Mouse (Mus musculus) kidney, adult 8-10 months (tissue): Measurements from ENCODE around the gene Hipk4.
A peak's percentile ranks its signal among the peaks of the same experiment; 100 is the strongest.

Experiments
- DNase-seq, 2 experiments: peaks; one replicate each; pipeline ENCODE4 v3.0.0; 2022

Hipk4 gene

DNA sequence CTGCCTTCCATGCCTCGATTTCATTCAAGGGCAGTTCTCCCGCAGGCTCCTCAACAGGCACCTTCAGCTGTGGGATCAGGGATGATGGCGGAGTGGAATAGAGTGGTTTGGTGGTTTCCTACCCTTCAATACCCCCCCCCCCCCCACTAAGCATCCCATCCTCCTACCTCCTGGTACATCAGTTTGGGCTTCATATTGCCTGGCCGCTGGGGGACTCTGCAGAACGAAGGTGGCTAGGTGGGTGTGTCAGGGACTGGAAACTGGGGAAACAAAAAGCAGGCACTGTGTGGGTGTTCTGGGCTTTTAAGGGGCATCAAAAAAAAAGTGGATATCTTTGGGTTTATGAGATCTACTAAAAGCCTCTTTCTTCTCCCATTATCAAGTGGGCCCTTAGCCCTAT lies 18.9 kb downstream of the Hipk4 start:
- no peak for DNase-seq

DNA sequence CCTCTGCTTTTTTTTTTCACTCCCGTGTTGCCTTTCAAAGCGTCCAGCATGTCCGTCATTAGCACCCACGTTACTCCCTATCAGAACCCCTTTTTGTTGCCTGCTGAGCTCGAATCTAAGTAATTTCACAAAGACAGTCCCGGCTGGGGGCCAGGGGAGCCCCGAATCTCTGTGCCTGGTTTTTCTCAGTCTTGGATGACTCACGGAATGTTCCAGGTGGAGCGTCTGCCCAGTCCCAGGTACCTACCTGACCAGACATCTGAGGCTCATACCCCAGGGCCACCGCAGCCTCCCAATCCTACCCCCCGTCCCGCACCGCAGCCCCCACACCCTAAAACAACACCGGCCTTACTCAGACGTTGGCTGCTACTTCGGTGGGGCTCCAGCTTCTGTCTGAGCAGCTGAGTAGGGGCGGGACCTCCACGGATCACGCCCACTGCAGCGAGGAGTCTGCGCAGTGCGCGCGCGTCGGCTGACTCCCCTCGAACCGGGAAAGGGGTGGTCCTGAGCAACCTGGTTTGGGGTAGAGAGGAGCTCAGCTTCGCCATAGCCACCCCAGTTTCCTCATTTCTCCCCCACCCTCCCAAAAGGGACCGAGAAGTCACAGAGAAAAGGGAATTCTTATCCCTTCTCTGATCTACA lies 19.4 kb downstream of the Hipk4 start:
- DNase-seq, result peak; percentile 70 to 77

DNA sequence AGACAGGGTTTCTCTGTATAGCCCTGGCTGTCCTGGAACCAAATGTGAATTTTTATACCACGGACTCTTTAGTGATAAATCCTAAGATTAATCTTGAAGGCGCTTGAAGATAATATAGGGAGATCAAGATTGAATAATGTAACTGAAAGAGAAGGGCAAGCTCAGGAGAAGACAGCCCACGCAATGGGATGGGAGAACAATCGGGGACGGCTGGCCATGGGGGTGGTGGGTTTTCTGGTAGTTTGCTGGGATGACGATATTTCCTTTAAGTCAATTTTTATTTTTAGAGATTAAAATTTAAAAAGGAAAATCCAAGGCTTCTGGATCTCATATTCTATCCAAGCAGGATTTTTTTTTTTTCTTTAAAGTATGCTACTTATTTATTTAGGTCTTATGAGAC lies 20.0 kb downstream of the Hipk4 start:
- DNase-seq, result no peak

DNA sequence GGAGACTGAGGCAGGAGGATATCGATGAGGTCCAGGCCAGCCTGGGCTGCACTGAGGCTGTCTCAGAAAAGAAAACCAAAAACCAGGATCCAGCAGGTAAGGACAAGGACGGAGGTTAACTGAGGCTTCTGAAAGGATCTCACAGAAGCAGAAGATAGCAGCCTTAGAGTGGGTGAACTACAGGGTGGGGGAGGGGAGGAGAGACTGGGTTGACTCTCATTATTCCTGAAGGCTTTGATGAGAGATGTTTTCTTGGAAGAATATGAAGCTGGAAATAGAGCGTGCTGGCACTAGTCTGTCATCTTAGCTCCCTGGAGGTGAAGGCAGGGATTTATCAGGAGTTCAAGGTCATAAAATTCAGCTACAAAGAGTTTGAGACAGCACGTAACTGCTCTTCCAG lies 20.8 kb downstream of the Hipk4 start:
- DNase-seq, result no peak

DNA sequence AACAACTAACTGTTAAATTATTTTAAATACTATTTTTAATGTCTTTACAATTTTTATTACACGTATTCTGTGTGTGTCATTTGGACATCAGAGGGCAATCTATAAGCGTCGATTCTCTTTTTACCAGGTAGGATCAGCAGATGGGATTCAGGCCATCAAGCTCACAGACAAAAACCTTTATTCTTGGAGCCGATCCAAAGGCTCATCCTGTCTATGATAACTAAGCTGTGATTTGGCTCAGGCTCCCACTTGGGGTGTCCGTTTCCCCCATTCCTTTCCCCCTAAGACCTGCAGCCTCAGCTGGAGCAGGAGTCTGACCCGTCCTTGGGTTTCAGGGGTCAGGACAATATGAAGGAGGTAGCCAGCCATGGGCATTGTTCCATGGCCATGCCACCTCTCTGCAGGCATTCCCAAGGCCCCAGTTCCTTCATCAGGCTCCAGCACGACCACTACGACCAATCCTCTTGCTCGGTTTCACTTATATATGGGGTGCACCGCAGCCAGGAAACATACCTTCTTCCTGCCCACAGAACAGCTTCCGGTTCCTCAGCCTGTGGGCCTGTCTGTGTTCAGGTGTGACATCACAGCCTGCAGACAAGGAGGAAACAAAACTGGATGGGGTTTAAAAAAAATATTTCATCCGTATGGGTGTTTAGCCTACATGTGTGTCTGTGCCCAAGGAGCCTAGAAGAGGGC lies 21.8 kb downstream of the Hipk4 start:
- DNase-seq, result no peak

DNA sequence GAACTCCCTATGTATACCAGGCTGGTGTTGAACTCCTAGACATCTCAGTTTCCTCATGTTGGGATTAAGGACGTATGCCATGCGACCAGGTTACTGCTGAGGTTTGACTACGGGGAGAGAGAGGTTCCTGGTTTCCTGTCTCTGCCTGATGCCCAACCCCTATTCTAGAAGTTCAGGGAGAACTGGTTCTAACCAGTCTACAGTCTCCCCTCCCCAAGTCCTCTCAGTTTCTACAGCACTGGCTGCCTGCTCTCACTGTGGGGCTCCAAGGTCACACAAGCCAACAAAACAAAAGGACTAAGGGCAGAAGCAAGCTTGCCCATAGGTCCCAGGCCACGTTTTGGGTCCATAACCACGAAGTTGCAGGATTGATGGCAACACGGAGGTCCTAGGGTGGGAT lies 26.5 kb downstream of the Hipk4 start:
- no peak for DNase-seq

DNA sequence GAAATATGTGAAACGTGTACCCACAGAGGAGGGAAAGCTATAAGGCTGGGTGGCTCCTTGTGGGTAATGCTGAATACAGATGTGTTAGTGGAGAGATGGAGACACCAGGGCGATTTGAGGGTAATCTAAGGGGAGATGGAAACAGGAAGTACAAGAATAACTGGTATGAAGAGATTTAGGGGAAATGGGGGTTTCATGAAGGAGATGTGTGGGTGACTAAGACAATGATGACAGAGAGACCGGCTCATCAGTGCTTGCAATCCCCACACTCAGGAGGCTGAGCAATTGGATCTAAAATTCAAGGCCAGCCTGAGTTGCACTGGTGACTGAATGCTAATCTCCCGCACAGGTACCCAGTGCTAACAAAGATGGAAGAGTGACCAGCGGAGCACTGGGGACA lies 29.0 kb downstream of the Hipk4 start:
- DNase-seq, result no peak

DNA sequence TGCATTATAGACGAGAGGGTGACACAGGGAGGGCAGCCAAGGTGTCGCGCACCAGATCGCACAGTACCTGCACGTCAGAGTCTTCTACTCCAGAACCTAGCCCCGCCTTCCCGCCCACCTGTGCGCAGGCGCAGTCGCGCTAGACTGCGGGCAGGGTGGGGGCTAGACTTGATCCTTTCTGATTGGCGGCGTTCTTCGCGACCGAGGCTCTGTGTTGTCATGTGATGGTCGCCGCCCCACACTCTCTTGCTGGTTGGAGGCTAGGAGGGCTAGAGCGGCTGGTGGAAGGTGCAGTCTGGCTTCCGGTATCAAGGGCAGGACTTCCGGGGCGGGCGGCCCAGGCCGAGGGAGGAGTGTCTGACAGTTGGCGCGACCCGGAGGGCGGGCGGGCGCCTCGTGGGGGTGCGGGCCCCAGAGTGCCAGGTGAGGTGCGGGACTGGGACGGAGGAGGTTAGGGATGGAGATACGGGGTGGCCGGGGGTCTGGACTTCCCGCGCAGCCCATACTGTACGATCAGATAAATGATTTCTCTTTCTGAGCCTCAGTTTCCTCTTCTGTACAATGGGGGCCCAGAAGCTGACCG lies 30.0 kb downstream of the Hipk4 start, which contains the start of the genes Pld3 and 2310022A10Rik:
Gene Pld3 (minus strand): TSS at position 288 of the 583 bp plus-strand sequence.
Gene 2310022A10Rik (plus strand): TSS at position 303 of the 583 bp plus-strand sequence.
- DNase-seq, result peak; percentile 97 to 99

DNA sequence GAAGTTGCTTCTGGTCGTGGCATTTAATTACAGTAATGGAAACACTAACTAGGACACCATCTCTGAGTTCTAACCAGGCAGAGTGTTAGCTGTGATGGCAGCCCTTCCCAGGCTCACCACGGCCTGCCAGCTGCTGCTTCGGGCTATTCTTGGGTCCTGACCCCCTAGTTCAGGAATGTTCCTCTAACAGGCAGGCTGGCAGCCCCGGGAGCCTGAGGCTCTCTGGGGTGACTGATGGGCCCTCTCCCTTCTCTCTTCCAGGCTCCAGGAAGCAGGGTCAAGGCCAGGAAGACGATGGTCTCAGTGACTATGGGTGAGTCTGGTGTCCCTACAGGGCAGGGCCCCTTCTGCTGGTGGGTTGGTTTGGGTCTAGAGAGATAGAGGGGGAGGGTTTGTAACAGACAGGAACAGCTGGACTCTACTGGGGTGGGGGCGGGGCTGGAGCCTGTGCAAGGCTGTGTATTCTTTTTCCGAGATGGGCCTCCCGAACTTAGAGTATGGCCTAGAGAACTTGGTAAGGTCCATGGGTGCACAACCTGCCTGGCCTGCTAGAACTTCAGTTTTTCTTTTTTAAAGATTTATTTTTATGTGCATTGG lies 37.3 kb downstream of the Hipk4 start:
- no peak for DNase-seq

DNA sequence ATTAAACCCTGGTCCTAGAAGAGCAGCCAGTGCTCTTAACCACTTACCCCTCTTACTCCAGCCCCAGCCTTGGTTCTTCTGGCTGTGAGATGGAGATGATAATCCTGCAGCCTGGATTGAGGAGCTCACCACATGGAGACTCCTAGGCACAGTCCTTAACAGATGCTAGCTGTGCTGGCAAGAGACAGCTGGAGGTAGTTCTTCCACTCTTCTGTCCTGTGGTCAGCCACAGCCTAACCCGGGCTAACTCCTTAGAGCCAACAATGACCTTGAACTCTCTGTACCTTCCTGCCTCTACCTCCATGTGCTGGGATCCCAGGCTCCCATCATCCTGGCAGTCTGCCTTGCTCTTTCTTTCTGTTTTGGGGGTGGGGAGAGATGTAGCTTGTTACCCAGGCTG lies 37.9 kb downstream of the Hipk4 start:
- DNase-seq, result no peak

DNA sequence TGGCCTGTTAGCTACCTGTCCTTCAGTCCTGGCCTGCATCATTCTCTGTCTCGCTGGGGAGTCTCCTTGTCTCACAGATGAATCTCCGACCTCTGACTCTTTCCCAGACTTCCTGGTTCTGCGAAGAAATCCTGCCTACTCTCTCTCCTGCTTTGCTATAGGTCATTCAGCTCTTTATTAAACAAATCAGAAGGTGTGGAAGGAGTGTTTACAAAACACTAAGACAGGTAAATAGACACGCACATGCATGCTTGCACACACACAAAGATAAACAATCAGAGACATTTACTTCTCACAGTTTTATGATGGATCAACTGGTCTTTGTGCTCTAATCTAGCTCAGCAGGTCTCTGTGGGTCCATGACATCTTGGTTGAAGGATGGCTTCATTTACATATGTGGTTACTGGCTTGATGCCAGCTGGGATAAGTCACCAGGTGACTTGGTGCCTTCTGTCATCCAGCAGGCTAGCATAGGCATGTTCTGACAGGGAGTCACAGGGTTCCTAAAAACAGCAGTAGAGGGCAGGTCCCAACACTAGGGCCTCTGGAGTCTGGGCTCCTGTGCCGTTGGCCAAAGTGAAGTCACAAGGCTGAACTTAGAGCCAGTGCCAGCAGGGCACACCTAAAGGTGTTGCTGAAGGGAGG lies 46.6 kb downstream of the Hipk4 start:
- DNase-seq, result no peak

DNA sequence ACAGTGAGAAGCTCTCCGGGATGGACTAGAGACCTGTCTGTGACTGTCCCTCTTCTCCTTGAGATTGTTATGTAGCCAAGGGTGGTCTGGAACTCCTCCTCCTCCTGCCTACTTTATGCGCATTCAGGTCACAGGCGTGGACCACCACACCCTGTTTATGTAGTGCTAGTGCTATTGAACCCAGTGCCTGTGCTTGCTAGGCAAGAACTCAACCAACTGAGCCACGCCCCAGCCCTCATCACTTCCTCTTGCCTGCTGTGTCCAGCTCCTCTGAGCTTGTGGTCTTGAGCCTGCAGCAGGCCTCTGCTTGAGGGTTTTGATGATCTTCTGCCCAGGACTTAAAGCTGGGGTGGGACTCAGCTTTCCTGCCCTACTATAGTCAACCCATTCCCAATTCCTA lies 49.1 kb downstream of the Hipk4 start:
- DNase-seq, result no peak

DNA sequence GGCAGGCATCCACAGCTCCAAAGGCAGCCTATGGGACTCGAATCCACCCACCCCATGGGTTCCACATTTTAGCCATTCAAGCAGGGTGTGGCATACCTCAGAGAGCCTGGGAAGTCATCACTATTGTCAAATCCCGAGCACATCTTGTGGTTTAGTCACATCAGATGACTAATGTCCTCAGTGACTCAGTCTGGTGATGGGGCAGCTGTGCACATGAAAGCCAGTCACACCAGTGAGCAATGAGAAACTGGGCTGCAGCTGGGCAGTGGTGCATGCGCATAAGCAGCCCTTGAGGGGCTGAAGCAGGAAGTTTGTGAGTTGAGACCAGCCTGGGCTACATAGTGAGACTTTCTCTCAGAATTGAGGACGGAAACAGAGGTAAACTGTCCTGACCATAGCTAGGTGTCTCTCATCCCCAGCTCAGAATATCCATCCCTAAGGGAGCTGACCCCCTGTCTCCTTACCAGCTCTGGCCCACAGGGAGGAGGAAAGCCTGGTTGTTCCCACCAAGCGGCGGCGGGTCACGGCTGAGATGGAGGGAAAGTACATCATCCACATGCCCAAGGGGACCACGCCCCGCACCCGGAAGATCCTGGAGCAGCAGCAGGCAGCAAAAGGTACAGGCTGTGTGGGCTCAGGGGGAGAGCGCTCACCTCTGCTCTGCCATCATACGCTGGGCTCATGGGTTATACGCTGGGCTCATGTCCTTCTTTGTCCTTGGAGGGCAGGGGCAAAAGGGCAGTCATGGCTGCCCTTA lies 51.2 kb downstream of the Hipk4 start:
- no peak for DNase-seq

DNA sequence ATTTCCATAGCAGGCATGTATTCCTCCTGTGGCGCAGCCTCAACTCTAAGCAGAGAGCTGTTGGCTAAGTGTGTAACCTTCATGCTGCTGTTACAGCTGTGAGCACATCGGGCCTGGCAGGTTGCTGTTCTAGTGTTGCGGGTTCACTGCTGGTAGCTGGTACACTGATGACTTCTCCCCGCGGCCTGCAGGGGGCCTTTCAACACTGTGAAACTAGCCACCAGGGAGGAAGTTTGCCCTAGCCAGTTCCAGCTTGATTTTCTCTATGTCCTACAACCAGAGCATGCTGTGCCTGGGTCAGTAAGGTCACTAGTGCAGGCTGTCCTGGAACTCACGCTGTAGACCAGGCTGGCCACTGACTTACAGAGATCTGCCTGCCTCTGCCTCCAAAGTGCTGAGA lies 53.8 kb downstream of the Hipk4 start:
- DNase-seq, result peak in 1 of 2 experiments; percentile 54

DNA sequence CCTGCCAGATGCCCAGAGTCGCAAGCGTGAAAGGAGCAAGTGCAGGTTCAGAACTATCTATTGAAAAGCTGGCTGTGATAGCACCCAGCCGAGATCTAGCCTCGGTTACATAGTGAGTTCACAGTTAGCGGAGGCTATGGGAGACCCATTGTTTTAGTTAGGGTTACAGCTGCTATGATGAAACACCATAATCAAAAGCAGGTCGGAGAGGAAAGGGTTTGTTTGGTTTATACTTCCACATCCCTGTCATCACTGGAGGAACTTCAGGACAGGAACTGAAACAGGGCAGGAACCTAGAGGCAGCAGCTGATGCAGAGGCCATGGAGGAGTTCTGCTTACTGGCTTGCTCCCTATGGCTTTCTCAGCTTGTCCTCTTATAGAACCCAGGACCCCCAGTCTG lies 54.5 kb downstream of the Hipk4 start:
- DNase-seq, result no peak

DNA sequence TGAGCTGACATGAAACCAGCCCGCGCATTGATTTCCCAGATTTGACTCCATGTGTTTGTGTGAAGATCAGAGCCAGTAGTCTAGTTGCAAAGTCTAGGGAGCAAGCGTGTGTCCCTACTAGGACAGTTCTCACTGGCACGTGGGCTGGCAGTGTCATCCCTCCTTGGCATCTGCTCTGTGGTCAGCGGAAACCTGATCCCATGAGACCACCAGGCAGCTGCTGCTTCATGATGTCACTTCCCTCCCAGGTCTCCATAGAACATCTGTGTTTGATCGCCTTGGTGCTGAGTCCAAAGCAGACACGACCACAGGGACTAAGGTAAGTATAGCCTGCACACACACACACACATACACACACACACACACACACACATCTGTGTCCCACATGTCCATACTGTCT lies 55.4 kb downstream of the Hipk4 start:
- no peak for DNase-seq

DNA sequence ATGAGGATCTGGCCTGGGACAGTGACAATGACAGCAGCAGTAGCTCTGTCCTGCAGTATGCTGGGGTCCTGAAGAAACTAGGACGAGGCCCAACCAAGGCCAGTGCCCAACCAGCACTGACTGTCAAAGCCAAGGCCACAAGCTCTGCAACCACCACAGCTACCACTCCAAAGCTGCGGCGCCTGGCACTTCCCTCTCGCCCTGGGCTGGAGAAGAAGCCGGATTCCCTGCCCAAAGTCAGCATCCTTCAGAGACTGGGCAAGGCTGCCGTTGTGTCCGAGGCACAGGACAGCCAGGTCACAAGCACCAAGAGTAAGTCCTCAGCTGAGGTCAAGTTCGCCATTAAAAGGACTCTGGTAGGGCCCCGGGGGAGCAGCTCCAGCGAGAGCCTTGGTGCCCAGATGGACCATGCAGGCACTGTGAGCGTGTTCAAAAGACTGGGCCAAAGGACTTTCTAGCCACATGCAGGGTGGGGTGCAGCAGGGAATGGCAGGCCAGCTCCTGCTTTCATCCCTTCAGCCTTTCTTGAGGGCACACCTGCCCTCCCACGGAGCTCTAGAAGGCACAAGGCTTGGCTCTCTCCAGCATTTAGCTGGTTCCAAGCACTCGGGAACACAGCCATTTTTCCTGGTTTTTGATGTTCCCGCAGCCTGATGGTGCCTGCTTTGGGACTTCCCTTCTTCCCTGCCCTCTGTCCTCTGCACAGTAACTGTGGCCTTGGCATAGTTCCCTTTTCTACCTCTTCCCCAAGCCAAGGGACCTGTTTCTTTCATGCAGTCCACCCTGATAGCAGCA lies 57.5 kb downstream of the Hipk4 start:
- no peak for DNase-seq
